Mouse (Mus musculus): Measurements from ENCODE around the gene Acer3.

- TF ChIP-seq CTCF (IDR thresholded peaks at IDR 0.05 in 2 of 3, conservative IDR thresholded peaks at IDR 0.05 in 1 of 3; ENCODE audit: control insufficient read depth in 1 of 3, insufficient read depth in 1 of 3, low read depth in 2 of 3, low read length in 3 of 3, poor library complexity in 1 of 3, severe bottlenecking in 1 of 3) (no peak), HCFC1 (IDR thresholded peaks at IDR 0.05; ENCODE audit: low read depth, low read length) (no peak), GATA1 (IDR thresholded peaks at IDR 0.05; ENCODE audit: low read depth, low read length) (no peak), SIN3A (IDR thresholded peaks at IDR 0.05; ENCODE audit: low read length) (no peak), USF1 (IDR thresholded peaks at IDR 0.05; ENCODE audit: low read depth, low read length) (no peak), EP300 (IDR thresholded peaks at IDR 0.05; ENCODE audit: low read depth in 1 of 2, low read length in 2 of 2) (no peak)
Observed at GRCm38 (mm10) chr7:98178560-98179231, 142.3 kb downstream of the Acer3 start.

Data from MEL (cell line).